Mouse (Mus musculus) stomach, embryonic 16.5 days (tissue): ENCODE measurements around the gene Grin2b. TPM values are rescaled to one million over a fixed set of nuclear protein-coding genes. Genes with fewer than 3 reads are reported as not detected.
A peak's percentile ranks its signal among the peaks of the same experiment; 100 is the strongest.

Experiments
- ATAC-seq: fragments of 200-750 bp; cut with Nextera tagmentation; 2 replicates; pipeline ENCODE4 v1.8.0; 2017; ENCODE audit warnings: moderate number of reproducible peaks, moderate TSS enrichment; ENCODE audit not compliant: insufficient read depth, low FRiP score
- H3K27ac ChIP-seq: fragments of 300-500 bp; sonication (generic); 2 replicates; pipeline ENCODE4 v1.5.1; 2014; ENCODE audit warnings: low read length
- H3K27me3 ChIP-seq: fragments of 300-500 bp; sonication (generic); 2 replicates; pipeline ENCODE4 v1.6.1; 2014; ENCODE audit warnings: low read length, control low read depth, mixed read lengths; ENCODE audit not compliant: control insufficient read depth, insufficient read depth
- H3K36me3 ChIP-seq: fragments of 300-500 bp; sonication (generic); 2 replicates; pipeline ENCODE4 v1.6.1; 2014; ENCODE audit warnings: low read length; ENCODE audit not compliant: control insufficient read depth, insufficient read depth
- H3K4me1 ChIP-seq: fragments of 300-500 bp; sonication (generic); 2 replicates; pipeline ENCODE4 v1.6.1; 2014; ENCODE audit warnings: low read length, control low read depth, mixed read lengths; ENCODE audit not compliant: control insufficient read depth, insufficient read depth
- H3K4me2 ChIP-seq: fragments of 300-500 bp; sonication (generic); 2 replicates; pipeline ENCODE4 v1.6.1; 2014; ENCODE audit warnings: low read depth, low read length, mixed read lengths
- H3K4me3 ChIP-seq: fragments of 300-500 bp; sonication (generic); replicated peaks from 2 replicates; pipeline ENCODE4 v1.5.1; 2014; ENCODE audit warnings: mild to moderate bottlenecking, low read length
- H3K9ac ChIP-seq: fragments of 300-500 bp; sonication (generic); 2 replicates; pipeline ENCODE4 v1.6.1; 2014; ENCODE audit warnings: low read length
- H3K9me3 ChIP-seq: fragments of 300-500 bp; sonication (generic); replicated peaks from 2 replicates; pipeline ENCODE4 v1.6.1; 2016; ENCODE audit warnings: low read length, control low read depth; ENCODE audit not compliant: control insufficient read depth
- WGBS: fragments of 180-500 bp; shearing (Covaris S2); extraction: QIAGEN DNeasy Blood & Tissue Kit; methylation state at CpG from one replicate; pipeline ENCODE4 v1.1.7; 2014; 5-methylcytosine and 5-hydroxymethylcytosine counted together
- polyA plus RNA-seq: library from polyadenylated mRNA; unstranded; fragments of >200 nt; fragmentation: Nextera tagmentation; extraction: Ambion mirVana; gene quantifications from 2 replicates; pipeline ENCODE4 v1.2.1, GENCODE M21; 2015

The Grin2b gene
- polyA plus RNA-seq, 1 experiment from 2014 or later: 0.32 TPM

DNA sequence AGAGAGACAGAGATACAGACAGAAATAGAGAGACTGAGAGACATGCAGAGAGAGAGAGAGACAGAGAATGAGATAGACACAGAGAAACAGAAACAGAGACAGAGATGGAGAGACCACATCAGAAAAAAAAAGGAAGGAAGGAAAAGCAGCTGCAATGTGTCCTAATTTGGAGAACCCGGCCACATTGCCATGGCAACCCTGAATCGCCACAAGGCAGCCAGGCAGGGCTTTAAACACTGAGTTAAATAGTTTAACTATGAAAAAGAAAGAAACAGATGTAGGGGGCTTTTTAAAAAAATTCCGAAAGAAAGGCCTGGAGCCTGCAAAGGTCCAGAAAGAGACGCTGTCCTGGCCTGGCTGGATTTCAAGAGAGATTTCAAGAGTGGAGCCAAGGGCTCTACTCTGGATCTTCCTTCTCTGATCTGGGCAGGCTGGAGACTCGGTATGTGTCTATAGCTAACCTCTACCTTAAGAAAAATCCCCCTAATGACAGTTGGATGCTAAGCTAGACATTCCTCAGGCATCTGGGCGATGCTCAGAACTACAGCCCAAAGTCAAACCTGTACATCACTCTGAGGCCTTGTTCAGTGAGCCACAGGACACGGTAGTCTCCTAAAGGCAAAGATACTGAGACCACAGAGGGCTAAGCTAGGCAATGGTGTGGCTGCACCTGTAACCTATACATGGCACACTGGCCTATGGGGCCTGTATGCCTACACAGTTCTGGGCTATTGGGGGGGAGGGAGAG, 162.8 kb downstream of the Grin2b start:
- Histone ChIP-seq H3K27ac (peak overlapping the region; percentile 31; the same call in 1 of the 2 replicates), H3K4me3 (no peak overlapping the region), H3K9ac (no peak overlapping the region; the same call in 1 of the 2 replicates), H3K27me3 (no peaks in the 10 kb centered on the region), H3K4me2 (no peak overlapping the region), H3K4me1 (peaks cover 7% of the 10 kb centered on the region; the same call in 1 of the 2 replicates), H3K9me3 (no peaks in the 10 kb centered on the region), H3K36me3 (no peaks in the 10 kb centered on the region)
- WGBS: 35% methylated on average over 7 of the region's 7 CpGs
- ATAC-seq: peak; percentile 69; the same call in 1 of the 2 replicates

DNA sequence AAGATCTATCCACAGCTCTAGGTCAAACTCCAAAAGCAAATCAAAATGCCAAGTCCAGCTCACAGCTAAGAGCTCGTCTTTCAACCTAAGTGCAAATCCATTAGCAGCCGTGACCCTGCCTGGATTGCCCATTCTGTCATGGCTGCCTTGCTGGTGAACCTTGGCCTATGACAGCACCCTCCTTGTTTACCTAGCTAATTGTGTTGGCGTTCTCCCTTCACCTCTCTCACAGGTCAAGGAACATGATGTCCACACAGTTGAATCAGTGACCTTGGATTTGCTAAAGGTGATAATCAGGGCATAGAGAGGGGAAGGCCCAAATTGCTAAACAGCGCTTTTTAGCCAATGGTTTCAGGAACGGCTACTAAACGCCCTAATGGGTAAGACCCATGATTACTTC, 165.2 kb downstream of the Grin2b start:
- Histone ChIP-seq H3K9ac (no peak overlapping the region), H3K27ac (no peak overlapping the region), H3K4me1 (peaks cover 7% of the 10 kb centered on the region; the same call in 1 of the 2 replicates), H3K4me2 (no peak overlapping the region), H3K27me3 (no peaks in the 10 kb centered on the region), H3K36me3 (no peaks in the 10 kb centered on the region), H3K4me3 (no peak overlapping the region), H3K9me3 (no peaks in the 10 kb centered on the region)
- WGBS: 75% methylated on average over 6 of the region's 6 CpGs
- no peak for ATAC-seq

DNA sequence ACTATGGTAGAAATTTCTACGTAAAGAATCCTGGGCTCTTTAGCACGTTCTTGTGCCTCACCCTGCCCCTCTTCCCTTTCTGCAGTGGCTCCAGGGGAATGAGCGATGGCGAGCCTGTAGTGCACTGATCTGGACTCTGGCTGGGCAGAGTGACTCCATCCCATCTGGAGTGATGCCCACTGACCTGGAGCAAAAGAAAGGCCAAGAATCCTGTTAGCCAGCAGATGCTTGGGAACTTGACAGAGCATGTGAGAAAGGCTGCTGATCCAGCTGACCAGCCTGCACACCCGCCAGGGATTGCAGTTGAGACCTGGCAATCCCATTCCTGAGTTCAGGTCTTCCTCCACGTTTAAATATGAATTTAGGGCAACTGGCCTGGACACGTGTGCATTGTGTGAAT, 178.6 kb downstream of the Grin2b start:
- Histone ChIP-seq H3K27ac (no peak overlapping the region), H3K4me1 (no peaks in the 10 kb centered on the region), H3K36me3 (no peaks in the 10 kb centered on the region), H3K9me3 (no peaks in the 10 kb centered on the region), H3K27me3 (no peaks in the 10 kb centered on the region), H3K4me2 (no peak overlapping the region), H3K4me3 (no peak overlapping the region), H3K9ac (no peak overlapping the region)
- no peak for ATAC-seq
- 72% methylated on average over 7 of the region's 7 CpGs for WGBS

DNA sequence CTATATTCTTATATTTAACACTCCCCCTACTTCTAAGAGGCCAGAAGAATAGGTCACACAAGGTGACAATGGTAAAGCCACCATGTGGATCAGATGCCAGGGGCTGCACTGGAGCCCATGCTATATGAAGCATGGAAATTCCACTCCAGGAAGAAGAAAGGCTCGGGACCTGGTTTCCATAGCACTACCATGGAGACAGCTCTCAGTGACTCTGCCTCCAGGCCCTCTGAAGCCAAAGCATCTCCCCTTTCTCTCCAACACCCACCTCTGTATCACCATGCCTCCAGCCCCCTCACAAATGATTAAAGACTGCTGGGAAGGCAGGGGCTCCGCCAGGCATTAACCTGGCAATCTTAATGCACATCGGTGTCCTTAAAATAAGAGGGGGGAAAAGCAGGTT, 179.4 kb downstream of the Grin2b start:
- Histone ChIP-seq H3K4me3 (no peak overlapping the region), H3K9me3 (no peaks in the 10 kb centered on the region), H3K27ac (no peak overlapping the region), H3K4me2 (no peak overlapping the region), H3K27me3 (no peaks in the 10 kb centered on the region), H3K4me1 (no peaks in the 10 kb centered on the region), H3K36me3 (no peaks in the 10 kb centered on the region), H3K9ac (no peak overlapping the region)
- 84% methylated on average over 3 of the region's 3 CpGs for WGBS
- ATAC-seq: no peak

DNA sequence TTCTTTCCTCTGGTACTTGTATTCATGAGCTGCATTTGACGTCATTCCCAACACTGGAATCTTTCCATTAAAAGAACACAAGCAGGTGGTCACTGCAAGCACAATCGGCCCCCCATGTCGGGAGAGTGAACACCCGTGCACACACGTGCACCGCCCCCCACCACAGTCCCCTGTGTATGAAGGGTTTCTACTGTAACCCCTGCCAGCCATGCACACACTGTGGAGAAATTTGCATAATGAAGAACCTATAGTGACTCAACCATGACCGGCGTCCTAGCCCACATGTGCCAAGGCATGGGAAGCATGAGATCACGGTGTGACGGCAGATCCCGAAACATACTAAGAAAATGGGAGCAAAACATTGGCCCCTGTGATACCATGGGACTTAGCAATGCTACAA, 179.9 kb downstream of the Grin2b start:
- no peaks in the 10 kb centered on the region for H3K4me1 ChIP-seq
- no peak overlapping the region for H3K4me2 ChIP-seq
- 89% methylated on average over 11 of the region's 11 CpGs for WGBS
- no peaks in the 10 kb centered on the region for H3K9me3 ChIP-seq
- no peak for ATAC-seq
- no peak overlapping the region for H3K27ac ChIP-seq
- H3K4me3 ChIP-seq: no peak overlapping the region
- H3K36me3 ChIP-seq: no peaks in the 10 kb centered on the region
- H3K27me3 ChIP-seq: no peaks in the 10 kb centered on the region
- H3K9ac ChIP-seq: no peak overlapping the region

DNA sequence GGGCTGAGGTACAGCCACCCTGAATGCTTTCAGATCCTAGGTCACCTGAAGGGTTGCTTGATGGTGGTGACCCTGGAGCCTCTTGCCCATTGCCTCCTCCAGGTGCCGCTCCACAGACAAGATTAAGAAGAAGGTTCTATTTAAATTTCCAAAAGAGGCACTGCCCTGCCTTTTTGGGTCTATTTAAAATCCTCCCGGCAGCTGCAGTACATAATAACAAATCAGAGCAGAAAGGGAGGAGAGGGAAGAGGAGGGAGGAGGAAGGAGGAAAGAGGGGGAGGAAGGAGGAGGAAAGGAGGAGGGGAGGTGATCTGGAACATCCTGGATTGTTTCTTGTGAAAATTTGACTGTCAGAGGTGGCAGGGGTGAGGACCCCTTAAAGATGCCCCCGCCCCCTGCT, 197.2 kb downstream of the Grin2b start:
- H3K9ac ChIP-seq: no peak overlapping the region
- H3K27ac ChIP-seq: no peak overlapping the region
- H3K9me3 ChIP-seq: no peaks in the 10 kb centered on the region
- H3K27me3 ChIP-seq: no peaks in the 10 kb centered on the region
- H3K4me2 ChIP-seq: no peak overlapping the region
- 38% methylated on average over 3 of the region's 3 CpGs for WGBS
- 0 out of 2 replicates have a peak, but pooled peaks cover 9% of the 10 kb centered on the region for H3K4me1 ChIP-seq
- H3K36me3 ChIP-seq: no peaks in the 10 kb centered on the region
- no peak overlapping the region for H3K4me3 ChIP-seq
- no peak for ATAC-seq

DNA sequence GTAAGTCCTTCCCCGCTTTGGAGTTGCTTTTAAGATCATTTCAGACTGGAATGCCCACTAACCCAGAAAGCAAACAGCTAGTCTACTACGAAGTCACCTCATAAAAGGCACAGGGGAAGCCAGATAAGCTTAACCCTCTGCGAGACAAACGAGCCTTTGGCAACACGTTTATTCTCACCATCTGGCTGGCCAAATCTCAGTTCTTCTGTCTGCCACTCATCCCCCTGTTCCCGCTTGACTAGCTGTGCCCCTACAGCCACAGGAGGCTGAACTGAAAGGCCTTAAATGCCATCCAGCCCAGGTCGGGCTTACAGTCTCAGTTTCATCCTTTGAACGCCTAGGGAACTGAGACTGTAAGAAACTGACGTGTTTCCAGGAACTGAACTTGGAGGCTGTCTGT, 200.8 kb downstream of the Grin2b start:
- no peak overlapping the region for H3K4me3 ChIP-seq
- no peaks in the 10 kb centered on the region for H3K27me3 ChIP-seq
- H3K4me2 ChIP-seq: no peak overlapping the region
- no peak for ATAC-seq
- 0 out of 2 replicates have a peak, but pooled peaks cover 9% of the 10 kb centered on the region for H3K4me1 ChIP-seq
- no peaks in the 10 kb centered on the region for H3K9me3 ChIP-seq
- no peak overlapping the region for H3K27ac ChIP-seq
- WGBS: 60% methylated on average over 9 of the region's 9 CpGs
- H3K9ac ChIP-seq: no peak overlapping the region
- no peaks in the 10 kb centered on the region for H3K36me3 ChIP-seq

DNA sequence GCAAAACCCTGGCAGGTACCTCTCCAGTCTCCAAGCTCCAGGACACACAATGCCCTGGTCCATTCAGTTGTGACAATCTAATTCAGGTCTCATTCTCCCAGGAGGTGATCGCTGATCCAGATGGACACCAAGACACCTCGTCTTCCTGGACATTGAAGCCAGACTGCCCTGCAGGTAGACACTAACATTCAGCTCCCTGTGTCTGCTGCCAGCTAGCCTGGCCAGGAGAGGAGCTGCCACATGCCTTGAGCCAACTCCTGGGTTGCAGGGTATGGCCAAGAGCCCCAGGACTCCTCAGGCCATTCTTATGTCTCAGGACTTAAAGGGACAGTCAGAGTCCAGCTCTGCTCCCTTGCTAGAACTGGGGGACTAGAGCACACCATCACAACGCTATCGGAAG, 201.8 kb downstream of the Grin2b start:
- Histone ChIP-seq H3K9me3 (no peaks in the 10 kb centered on the region), H3K4me3 (no peak overlapping the region), H3K27ac (no peak overlapping the region), H3K9ac (no peak overlapping the region), H3K4me1 (0 out of 2 replicates have a peak, but pooled peaks cover 8% of the 10 kb centered on the region), H3K27me3 (no peaks in the 10 kb centered on the region), H3K4me2 (no peak overlapping the region), H3K36me3 (no peaks in the 10 kb centered on the region)
- ATAC-seq: no peak
- 92% methylated on average over 4 of the region's 4 CpGs for WGBS

DNA sequence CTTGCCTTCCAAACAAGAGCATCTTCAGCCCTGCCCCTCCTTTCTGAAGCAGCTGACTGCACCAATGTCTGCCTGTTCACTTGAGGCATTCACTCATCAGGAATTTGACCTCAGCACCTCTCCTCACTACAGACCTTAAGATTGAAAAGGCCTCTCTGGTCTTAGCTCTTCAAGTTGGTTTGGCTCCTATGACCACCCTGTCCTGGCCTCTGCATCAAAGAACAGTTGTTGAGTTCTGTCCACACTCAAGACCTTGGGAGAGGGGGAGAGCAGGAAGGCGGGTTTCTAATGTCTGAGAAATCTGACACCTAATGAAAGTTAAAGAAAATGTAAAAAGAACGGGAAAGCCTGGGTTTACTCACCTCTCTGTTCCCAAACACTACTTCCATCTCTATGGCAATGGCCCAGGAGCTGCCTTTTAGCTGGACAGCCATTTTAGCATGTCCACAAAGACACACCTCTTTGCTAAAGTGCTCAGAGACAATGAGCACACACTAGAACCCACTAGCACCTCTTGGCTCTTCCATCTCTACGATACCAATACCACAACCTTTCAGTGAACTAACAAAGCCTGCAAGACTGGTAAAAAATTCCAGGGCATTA, 202.5 kb downstream of the Grin2b start:
- H3K27ac ChIP-seq: no peak overlapping the region
- no peaks in the 10 kb centered on the region for H3K36me3 ChIP-seq
- no peak overlapping the region for H3K9ac ChIP-seq
- H3K27me3 ChIP-seq: no peaks in the 10 kb centered on the region
- no peaks in the 10 kb centered on the region for H3K9me3 ChIP-seq
- no peak overlapping the region for H3K4me2 ChIP-seq
- no peak overlapping the region for H3K4me3 ChIP-seq
- no peak for ATAC-seq
- H3K4me1 ChIP-seq: 0 out of 2 replicates have a peak, but pooled peaks cover 2% of the 10 kb centered on the region
- 46% methylated on average over 3 of the region's 3 CpGs for WGBS
